8 mouse cellular contexts compared by ENCODE assay signal in genomic region chr7:73540202-73541078, GRCm38 (mm10). TPM values are rescaled to one million over a fixed set of nuclear protein-coding genes. Genes with fewer than 3 reads are reported as not detected.
DNase-seq lines count a peak whose midpoint lies in the region; ATAC-seq lines count a peak whose summit lies in the region.

No protein-coding gene starts in this region.

- no peak for ATAC-seq in forebrain, embryonic 13.5 days
- ATAC-seq in liver, embryonic 12.5 days: no peak

- peak overlapping the region; percentile 81 for H3K4me3 ChIP-seq in forebrain, embryonic 13.5 days
- H3K4me3 ChIP-seq in liver, embryonic 12.5 days: peak overlapping the region; percentile 81

- peak; percentile 20 for DNase-seq in cerebellum, adult 8-10 months
- DNase-seq in cerebellum, adult 9-10 months: no peak
- peak; percentile 70 for DNase-seq in A20 (ENCODE audit: low read depth, low spot score)
- no peak for DNase-seq in ovary, adult 18-20 months (ENCODE audit: low spot score)
- no peak for DNase-seq in cerebellum, postnatal 14 days
- no peak for DNase-seq in urinary bladder, postnatal 36 days (ENCODE audit: low spot score in 2 of 2)

- 1% methylated on average over 12 of the region's 12 CpGs for WGBS in forebrain, embryonic 13.5 days
- WGBS in liver, embryonic 12.5 days (ENCODE audit: insufficient replicate concordance): under 1% methylated on average over 12 of the region's 12 CpGs

- no peaks in the 10 kb centered on the region for H3K9me3 ChIP-seq in forebrain, embryonic 13.5 days (replicated peaks)
- H3K9me3 ChIP-seq in liver, embryonic 12.5 days (replicated peaks): no peaks in the 10 kb centered on the region

- peaks cover 28% of the 10 kb centered on the region for H3K4me1 ChIP-seq in forebrain, embryonic 13.5 days
- peaks cover 27% of the 10 kb centered on the region for H3K4me1 ChIP-seq in liver, embryonic 12.5 days

- H3K9ac ChIP-seq in forebrain, embryonic 13.5 days: peak overlapping the region; percentile 83
- peak overlapping the region; percentile 97 for H3K9ac ChIP-seq in liver, embryonic 12.5 days

- peak overlapping the region; percentile 83 for H3K27ac ChIP-seq in forebrain, embryonic 13.5 days
- H3K27ac ChIP-seq in liver, embryonic 12.5 days: peak overlapping the region; percentile 88

- peaks cover 8% of the 10 kb centered on the region for H3K36me3 ChIP-seq in forebrain, embryonic 13.5 days (ENCODE audit: poor library complexity, severe bottlenecking)
- peaks cover 34% of the 10 kb centered on the region for H3K36me3 ChIP-seq in liver, embryonic 12.5 days

- H3K4me2 ChIP-seq in forebrain, embryonic 13.5 days: peak overlapping the region; percentile 71
- peak overlapping the region; percentile 68 for H3K4me2 ChIP-seq in liver, embryonic 12.5 days

- no peaks in the 10 kb centered on the region for H3K27me3 ChIP-seq in forebrain, embryonic 13.5 days
- H3K27me3 ChIP-seq in liver, embryonic 12.5 days (replicated peaks): no peaks in the 10 kb centered on the region

RNA-seq across cellular contexts. Expression of gene Chd2, which starts 1.2 kb away (rescaled TPM):
- 62.8 TPM in 2 replicates for polyA plus RNA-seq in forebrain, embryonic 13.5 days (2015; fragmentation: Nextera tagmentation; extraction: Ambion mirVana)
- 26.2 and 28.9 TPM in 2 replicates for polyA plus RNA-seq in liver, embryonic 12.5 days (2016; fragmentation: Nextera tagmentation; extraction: Ambion mirVana)

Comparison
In these comparisons a context has a peak if more than half of its experiments do, and no peak if none do; other contexts are left out.
1. DNase-seq: peak in cerebellum, adult 8-10 months (single experiment) and A20 (single experiment); none in cerebellum, adult 9-10 months (single experiment), ovary, adult 18-20 months (single experiment), cerebellum, postnatal 14 days (0 of 2) and urinary bladder, postnatal 36 days (0 of 2).